Mouse (Mus musculus) hindbrain, embryonic 12.5 days (tissue): ENCODE results near the gene C2cd6. TPM values are rescaled to one million over a fixed set of nuclear protein-coding genes. Genes with fewer than 3 reads are reported as not detected.

Source experiments
- ATAC-seq: fragments of 200-750 bp; cut with Nextera tagmentation; 2 replicates; pipeline ENCODE4 v1.8.0; 2017; ENCODE audit warnings: moderate TSS enrichment; ENCODE audit not compliant: low FRiP score
- H3K27ac ChIP-seq: fragments of 300-500 bp; sonication (generic); 2 replicates; pipeline ENCODE4 v1.5.1; 2016; ENCODE audit warnings: mild to moderate bottlenecking
- H3K27me3 ChIP-seq: fragments of 300-500 bp; sonication (generic); 2 replicates; pipeline ENCODE4 v1.6.1; 2016; ENCODE audit warnings: mild to moderate bottlenecking
- H3K36me3 ChIP-seq: fragments of 300-500 bp; sonication (generic); 2 replicates; pipeline ENCODE4 v1.6.1; 2016; ENCODE audit warnings: mild to moderate bottlenecking
- H3K4me1 ChIP-seq: fragments of 300-500 bp; sonication (generic); 2 replicates; pipeline ENCODE4 v1.6.1; 2016
- H3K4me2 ChIP-seq: fragments of 300-500 bp; sonication (generic); replicated peaks from 2 replicates; pipeline ENCODE4 v1.6.1; 2016; ENCODE audit warnings: mild to moderate bottlenecking
- H3K4me3 ChIP-seq: fragments of 300-500 bp; sonication (generic); 2 replicates; pipeline ENCODE4 v1.5.1; 2016; ENCODE audit warnings: mild to moderate bottlenecking
- H3K9ac ChIP-seq: fragments of 300-500 bp; sonication (generic); 2 replicates; pipeline ENCODE4 v1.6.1; 2016; ENCODE audit warnings: mild to moderate bottlenecking, moderate library complexity
- H3K9me3 ChIP-seq: fragments of 300-500 bp; sonication (generic); replicated peaks from 2 replicates; pipeline ENCODE4 v1.6.1; 2016; ENCODE audit warnings: mild to moderate bottlenecking
- WGBS: fragments of 180-500 bp; shearing (Covaris S2); methylation state at CpG from one replicate; pipeline ENCODE4 v1.1.7; 2016; 5-methylcytosine and 5-hydroxymethylcytosine counted together
- polyA plus RNA-seq: library from polyadenylated mRNA; unstranded; fragments of >200 nt; fragmentation: Nextera tagmentation; extraction: Ambion mirVana; gene quantifications from 2 replicates; pipeline ENCODE4 v1.2.1, GENCODE M21; 2016

Gene C2cd6
- polyA plus RNA-seq, 1 experiment from 2014 or later, result not detected

DNA sequence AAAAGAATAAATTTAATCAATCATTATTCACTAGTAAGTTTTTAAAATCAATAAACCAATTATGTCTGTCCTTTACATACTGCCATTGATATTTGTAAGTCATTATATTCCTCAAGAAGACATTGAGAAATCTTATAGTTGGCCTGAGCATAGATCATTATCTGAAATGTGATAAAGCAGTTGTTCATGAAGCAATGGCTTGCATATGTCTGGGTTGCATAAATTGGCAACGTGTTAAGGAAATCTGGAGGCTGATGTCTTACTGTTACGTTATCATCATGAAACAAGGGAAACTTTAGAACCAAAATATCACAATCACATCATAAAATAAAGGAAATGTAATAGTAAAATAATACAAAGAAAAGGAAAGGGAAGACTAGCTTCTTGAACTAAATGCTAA is 43.4 kb downstream of the C2cd6 start:
- Histone ChIP-seq H3K27ac (no peak overlapping the region), H3K4me3 (no peak overlapping the region), H3K9me3 (no peaks in the 10 kb centered on the region), H3K36me3 (no peaks in the 10 kb centered on the region), H3K9ac (no peak overlapping the region), H3K27me3 (no peaks in the 10 kb centered on the region), H3K4me2 (no peak overlapping the region), H3K4me1 (no peaks in the 10 kb centered on the region)
- no peak for ATAC-seq
- 83% methylated on average over 2 of the region's 2 CpGs for WGBS

DNA sequence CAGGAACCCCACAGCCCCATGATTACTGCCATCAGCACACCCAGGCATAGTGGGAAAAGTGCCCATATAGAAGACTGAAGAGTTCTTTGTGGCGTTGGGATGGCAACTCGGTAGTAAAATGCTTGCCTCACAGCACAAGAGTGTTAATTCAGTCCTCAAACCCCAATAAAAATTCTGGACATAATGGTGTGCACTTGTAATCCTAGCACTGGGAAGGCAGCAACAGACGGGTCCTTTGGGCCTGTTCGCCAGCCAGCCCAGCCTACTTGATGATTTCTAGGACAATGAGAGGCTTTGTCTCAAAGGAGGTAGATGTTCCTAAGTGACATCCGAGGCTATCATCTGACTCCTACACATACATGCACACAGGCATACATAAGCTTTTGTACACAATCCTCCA is 57.0 kb downstream of the C2cd6 start:
- 80% methylated on average over 5 of the region's 5 CpGs for WGBS
- ATAC-seq, result no peak

DNA sequence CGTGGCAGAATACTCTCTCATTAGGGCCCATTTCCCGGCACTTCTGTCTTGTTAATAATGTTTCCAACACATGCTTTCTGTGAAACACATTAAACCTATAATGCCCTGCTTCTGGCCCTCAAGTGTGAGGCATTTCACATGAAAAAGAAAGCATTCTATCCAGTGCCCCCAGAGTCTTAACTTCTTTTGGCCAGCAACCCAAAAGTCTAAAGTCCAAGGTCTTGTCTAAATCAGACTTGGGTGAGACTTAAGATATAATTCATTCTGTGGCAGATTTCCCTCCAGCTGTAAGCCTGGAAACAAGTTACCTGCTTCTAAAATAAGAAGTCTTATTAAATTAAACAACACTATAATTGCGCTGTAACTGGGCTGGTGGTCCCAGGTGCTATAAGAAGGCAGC is 73.1 kb downstream of the C2cd6 start:
- no peak for ATAC-seq
- Histone ChIP-seq H3K36me3 (no peaks in the 10 kb centered on the region), H3K27me3 (no peaks in the 10 kb centered on the region), H3K9ac (no peak overlapping the region), H3K27ac (no peak overlapping the region), H3K4me3 (no peak overlapping the region), H3K4me2 (no peak overlapping the region), H3K9me3 (no peaks in the 10 kb centered on the region), H3K4me1 (no peaks in the 10 kb centered on the region)
- WGBS, result 72% methylated on average over 3 of the region's 3 CpGs

More for the DNA sequence above, 57.0 kb downstream of the C2cd6 start:
- no peaks in the 10 kb centered on the region for H3K9me3 ChIP-seq
- no peak overlapping the region for H3K4me3 ChIP-seq
- no peaks in the 10 kb centered on the region for H3K27me3 ChIP-seq
- no peaks in the 10 kb centered on the region for H3K4me1 ChIP-seq
- H3K27ac ChIP-seq, result no peak overlapping the region
- no peak overlapping the region for H3K9ac ChIP-seq
- H3K4me2 ChIP-seq, result no peak overlapping the region
- H3K36me3 ChIP-seq, result no peaks in the 10 kb centered on the region

DNA sequence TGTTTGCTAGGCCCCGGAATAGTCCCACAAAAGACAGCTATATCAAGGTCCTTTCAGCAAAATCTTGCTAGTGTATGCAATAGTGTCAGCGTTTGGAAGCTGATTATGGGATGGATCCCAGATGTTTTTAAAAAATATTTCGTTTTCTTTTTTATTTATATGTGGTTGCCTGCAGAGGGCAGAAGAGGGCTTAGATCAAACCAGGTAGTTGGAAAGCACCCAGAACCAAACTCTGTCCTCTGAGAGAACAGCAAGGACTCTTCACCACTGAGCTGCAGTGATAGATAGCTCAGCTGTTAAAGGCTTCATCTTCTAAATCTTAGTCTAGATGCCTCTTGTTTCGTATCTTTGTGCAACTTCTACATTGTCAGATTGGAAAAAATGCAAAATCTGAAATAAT is 85.5 kb downstream of the C2cd6 start:
- Histone ChIP-seq H3K4me3 (no peak overlapping the region), H3K36me3 (no peaks in the 10 kb centered on the region), H3K9me3 (no peaks in the 10 kb centered on the region), H3K27ac (no peak overlapping the region), H3K9ac (no peak overlapping the region), H3K4me2 (no peak overlapping the region), H3K27me3 (no peaks in the 10 kb centered on the region), H3K4me1 (no peaks in the 10 kb centered on the region)
- ATAC-seq, result no peak
- WGBS, result 52% methylated on average over 4 of the region's 4 CpGs

Other genes with a start within 250 kb of the C2cd6 start
- gene Trak2, start 121.5 kb downstream of the C2cd6 start, polyA plus RNA-seq, result 19.4 and 23.6 TPM in 2 replicates
- gene Stradb, start 121.4 kb downstream of the C2cd6 start, polyA plus RNA-seq, result 45.1 and 45.8 TPM in 2 replicates
- gene Tmem237, start 25.5 kb upstream of the C2cd6 start, polyA plus RNA-seq, result 39.9 and 44.1 TPM in 2 replicates
- gene Mpp4, start 68.5 kb upstream of the C2cd6 start, polyA plus RNA-seq, result 0.59 and 0.81 TPM in 2 replicates
- 24.6 and 24.9 TPM in 2 replicates for gene Als2, start 142.3 kb upstream of the C2cd6 start, polyA plus RNA-seq
- gene Cdk15, start 162.0 kb upstream of the C2cd6 start, polyA plus RNA-seq, result 1.4 and 2.0 TPM in 2 replicates